Mouse (Mus musculus) forebrain, embryonic 14.5 days (tissue): ENCODE measurements around the gene Aldh1l1. TPM values are rescaled to one million over a fixed set of nuclear protein-coding genes. Genes with fewer than 3 reads are reported as not detected.
A peak's percentile ranks its signal among the peaks of the same experiment; 100 is the strongest.

ENCODE experiments used
- ATAC-seq: fragments of 200-750 bp; cut with Nextera tagmentation; 2 replicates; pipeline ENCODE4 v1.8.0; 2017; ENCODE audit warnings: mild to moderate bottlenecking, moderate library complexity
- DNase-seq: peaks from one replicate; pipeline ENCODE4 v3.0.0-alpha.2; 2015; ENCODE audit warnings: low spot score
- H3K27ac ChIP-seq: fragments of 300-500 bp; sonication (generic); 2 replicates; pipeline ENCODE4 v1.5.1; 2014; ENCODE audit warnings: low read depth, mild to moderate bottlenecking, control low read depth, low read length, moderate library complexity
- H3K27me3 ChIP-seq: fragments of 300-500 bp; sonication (generic); replicated peaks from 2 replicates; pipeline ENCODE4 v1.6.1; 2014; ENCODE audit warnings: low read length, control low read depth, mixed read lengths; ENCODE audit not compliant: control insufficient read depth, insufficient read depth
- H3K36me3 ChIP-seq: fragments of 300-500 bp; sonication (generic); 2 replicates; pipeline ENCODE4 v1.6.1; 2014; ENCODE audit warnings: low read length, control low read depth; ENCODE audit not compliant: control insufficient read depth, insufficient read depth
- H3K4me1 ChIP-seq: fragments of 300-500 bp; sonication (generic); 2 replicates; pipeline ENCODE4 v1.6.1; 2014; ENCODE audit warnings: antibody characterized with exemption, low read length, control low read depth; ENCODE audit not compliant: control insufficient read depth, insufficient read depth
- H3K4me2 ChIP-seq: fragments of 300-500 bp; sonication (generic); 2 replicates; pipeline ENCODE4 v1.6.1; 2014; ENCODE audit warnings: mild to moderate bottlenecking, control low read depth, low read length
- H3K4me3 ChIP-seq: fragments of 300-500 bp; sonication (generic); 2 replicates; pipeline ENCODE4 v1.5.1; 2014; ENCODE audit warnings: low read depth, low read length, control low read depth
- H3K9ac ChIP-seq: fragments of 300-500 bp; sonication (generic); 2 replicates; pipeline ENCODE4 v1.6.1; 2014; ENCODE audit warnings: mild to moderate bottlenecking, low read length, control low read depth, moderate library complexity
- H3K9me3 ChIP-seq: fragments of 300-500 bp; sonication (generic); replicated peaks from 2 replicates; pipeline ENCODE4 v1.6.1; 2016; ENCODE audit warnings: low read length, control low read depth, mixed read lengths; ENCODE audit not compliant: control insufficient read depth
- WGBS: fragments of 180-500 bp; shearing (Covaris S2); extraction: QIAGEN DNeasy Blood & Tissue Kit; methylation state at CpG from one replicate; pipeline ENCODE4 v1.1.7; 2014; 5-methylcytosine and 5-hydroxymethylcytosine counted together
- polyA plus RNA-seq: library from polyadenylated mRNA; unstranded; fragments of >200 nt; fragmentation: Nextera tagmentation; extraction: Ambion mirVana; gene quantifications from 2 replicates; pipeline ENCODE4 v1.2.1, GENCODE M21; 2014

The Aldh1l1 gene
- polyA plus RNA-seq, 1 experiment from 2014 or later, result 15.8 TPM

DNA sequence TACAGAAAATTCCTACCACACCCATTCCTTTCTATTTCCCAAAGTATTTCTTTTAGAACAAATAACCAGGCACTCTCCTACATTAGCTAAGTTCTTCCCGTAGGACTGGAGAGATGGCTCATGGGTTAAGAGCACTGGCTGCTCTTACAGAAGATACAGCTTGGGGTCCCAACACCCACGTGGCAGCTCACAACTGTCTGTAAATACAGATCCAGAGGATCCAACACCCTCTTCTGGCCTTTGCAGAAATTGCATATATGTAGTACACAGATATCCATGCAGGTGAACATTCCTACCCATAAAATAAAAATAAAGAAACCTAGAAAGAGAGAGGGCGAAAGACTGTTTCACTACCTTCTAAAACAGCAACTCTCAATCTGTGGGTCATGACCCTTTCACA lies 40.2 kb downstream of the Aldh1l1 start:
- no peak overlapping the region for H3K4me2 ChIP-seq
- H3K4me1 ChIP-seq, result no peaks in the 10 kb centered on the region
- H3K9me3 ChIP-seq, result no peaks in the 10 kb centered on the region
- no peaks in the 10 kb centered on the region for H3K27me3 ChIP-seq
- H3K9ac ChIP-seq, result no peak overlapping the region
- no peak for ATAC-seq
- no peaks in the 10 kb centered on the region for H3K36me3 ChIP-seq
- H3K27ac ChIP-seq, result no peak overlapping the region
- no peak overlapping the region for H3K4me3 ChIP-seq
- no peak for DNase-seq
- 75% methylated on average over 3 of the region's 3 CpGs for WGBS

DNA sequence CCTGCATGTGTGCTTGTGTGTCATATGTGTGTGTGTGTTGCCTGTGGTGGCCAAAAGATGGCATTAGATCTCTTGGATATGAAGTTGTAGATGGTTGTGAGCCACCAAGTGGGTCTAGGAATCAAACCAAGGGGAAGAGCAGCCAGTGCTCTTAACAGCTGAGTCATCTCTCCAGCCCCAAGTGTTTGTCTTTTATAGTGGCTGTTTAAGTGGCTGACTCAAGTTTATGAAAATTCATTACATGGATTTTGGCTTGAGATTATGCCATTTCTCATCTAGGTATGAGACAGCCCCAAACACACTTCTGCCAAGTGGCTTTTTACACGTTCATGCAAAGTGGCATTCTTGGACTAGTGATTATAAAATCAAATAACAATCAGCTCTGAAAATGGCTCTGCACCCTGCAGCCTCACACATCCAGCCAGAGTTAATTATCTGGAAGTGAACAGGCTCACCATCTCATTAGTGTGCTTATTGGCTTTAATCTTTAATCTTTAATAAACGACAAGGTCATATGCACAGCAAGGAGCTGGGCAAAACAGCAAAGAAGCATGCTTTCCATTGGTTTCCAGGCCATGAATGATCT lies 43.3 kb downstream of the Aldh1l1 start:
- no peaks in the 10 kb centered on the region for H3K27me3 ChIP-seq
- WGBS, result 8% methylated on average over 2 of the region's 2 CpGs
- H3K4me3 ChIP-seq, result no peak overlapping the region
- ATAC-seq (peak; percentile 18; the same call in 1 of the 2 replicates), DNase-seq (peak; percentile 64)
- no peaks in the 10 kb centered on the region for H3K36me3 ChIP-seq
- H3K27ac ChIP-seq, result no peak overlapping the region
- H3K9ac ChIP-seq, result no peak overlapping the region
- no peaks in the 10 kb centered on the region for H3K9me3 ChIP-seq
- no peak overlapping the region for H3K4me2 ChIP-seq
- H3K4me1 ChIP-seq, result no peaks in the 10 kb centered on the region

DNA sequence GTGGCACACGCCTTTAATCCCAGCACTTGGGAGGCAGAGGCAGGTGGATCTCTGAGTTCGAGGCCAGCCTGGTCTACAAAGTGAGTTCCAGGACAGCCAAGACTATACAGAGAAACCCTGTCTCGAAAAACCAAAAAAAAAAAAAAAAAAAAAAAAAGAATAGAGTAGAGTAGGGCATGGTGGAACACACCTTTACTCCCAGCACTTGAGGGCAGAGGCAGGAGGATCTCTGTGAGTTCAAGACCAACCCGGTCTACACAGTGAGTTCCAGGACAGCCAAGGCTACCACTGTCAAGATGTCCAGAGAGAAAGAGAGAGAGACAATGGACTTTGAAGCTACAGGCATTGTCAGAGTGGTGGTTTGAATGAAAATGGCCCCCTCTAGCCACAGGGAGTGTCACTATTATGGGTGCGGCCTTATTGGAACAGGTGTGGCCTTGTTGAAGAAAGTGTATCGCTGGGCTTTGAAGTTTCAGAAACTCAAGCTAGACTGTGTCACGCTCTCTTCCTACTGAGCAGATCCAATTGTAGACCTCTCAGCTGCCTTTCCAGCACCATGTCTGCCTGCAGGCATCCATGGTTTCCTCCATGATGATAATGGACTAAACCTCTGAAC lies 46.5 kb downstream of the Aldh1l1 start:
- Histone ChIP-seq H3K9ac (no peak overlapping the region), H3K27me3 (no peaks in the 10 kb centered on the region), H3K4me2 (no peak overlapping the region), H3K27ac (no peak overlapping the region), H3K36me3 (no peaks in the 10 kb centered on the region), H3K9me3 (no peaks in the 10 kb centered on the region), H3K4me3 (no peak overlapping the region), H3K4me1 (no peaks in the 10 kb centered on the region)
- 97% methylated on average over 6 of the region's 7 CpGs for WGBS
- ATAC-seq, result no peak
- DNase-seq, result no peak

DNA sequence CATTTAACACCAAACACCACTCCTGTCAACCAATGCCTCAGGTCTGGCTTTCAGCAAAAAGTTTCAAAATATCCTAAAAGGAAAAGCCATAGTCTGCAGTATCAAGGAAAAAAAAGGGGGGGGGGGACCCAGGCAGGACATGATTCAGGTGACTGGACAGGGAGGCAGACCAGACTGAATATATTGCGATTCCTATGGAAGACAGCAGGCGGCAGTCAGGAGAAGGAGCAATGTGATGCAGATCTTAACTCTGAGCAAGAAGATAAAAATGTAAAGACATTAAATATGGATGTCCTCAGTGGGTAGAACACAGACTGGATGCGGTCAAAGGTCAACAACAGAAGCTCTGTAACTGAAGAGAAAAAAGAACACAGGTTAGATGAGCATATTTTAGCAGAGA lies 47.3 kb downstream of the Aldh1l1 start:
- no peak for DNase-seq
- H3K4me3 ChIP-seq, result no peak overlapping the region
- ATAC-seq, result no peak
- no peaks in the 10 kb centered on the region for H3K9me3 ChIP-seq
- H3K36me3 ChIP-seq, result no peaks in the 10 kb centered on the region
- H3K27ac ChIP-seq, result no peak overlapping the region
- H3K27me3 ChIP-seq, result no peaks in the 10 kb centered on the region
- no peak overlapping the region for H3K4me2 ChIP-seq
- no peak overlapping the region for H3K9ac ChIP-seq
- 80% methylated on average over 3 of the region's 3 CpGs for WGBS
- H3K4me1 ChIP-seq, result no peaks in the 10 kb centered on the region

DNA sequence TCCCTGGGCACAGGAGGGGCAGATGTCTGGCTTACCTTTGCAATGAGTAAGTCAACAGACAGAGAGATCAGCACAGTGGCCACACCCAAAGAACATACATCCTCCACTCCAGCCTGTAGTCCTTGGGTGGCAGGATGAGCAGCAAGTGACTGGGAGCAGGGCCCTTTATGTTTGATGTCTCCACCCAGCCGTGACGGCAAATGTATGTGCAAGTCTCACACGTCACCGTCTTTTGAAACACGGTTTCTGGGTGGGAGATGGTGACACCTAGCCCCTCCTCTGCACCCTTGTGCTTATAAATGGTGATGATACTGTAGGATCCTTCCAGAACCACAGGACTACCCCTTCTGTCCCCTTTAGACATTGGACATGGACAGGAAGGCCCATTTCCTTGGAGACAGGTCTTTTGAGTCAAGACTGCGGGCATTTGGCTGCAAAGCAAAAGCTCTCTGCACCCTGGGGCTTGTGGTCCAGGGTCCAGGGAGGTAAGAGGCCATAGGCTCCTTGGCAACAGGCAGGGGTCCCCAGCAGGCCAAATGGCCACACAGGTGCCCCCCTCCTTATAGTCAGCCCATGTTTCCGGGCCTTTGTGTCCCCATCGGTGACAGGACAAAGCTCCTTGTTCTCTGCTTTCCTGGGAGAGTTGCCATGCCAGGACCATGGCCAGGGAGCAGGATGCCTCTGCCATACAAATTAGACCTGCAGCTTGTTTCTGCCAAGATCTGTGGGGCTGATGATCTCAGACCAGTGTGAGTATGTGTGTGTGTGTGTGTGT lies 48.7 kb downstream of the Aldh1l1 start:
- Histone ChIP-seq H3K4me2 (no peak overlapping the region), H3K4me3 (no peak overlapping the region), H3K27ac (peak overlapping the region; percentile 14; the same call in 1 of the 2 replicates), H3K36me3 (no peaks in the 10 kb centered on the region), H3K9ac (no peak overlapping the region), H3K9me3 (no peaks in the 10 kb centered on the region), H3K4me1 (no peaks in the 10 kb centered on the region), H3K27me3 (no peaks in the 10 kb centered on the region)
- peak; percentile 91 for DNase-seq
- ATAC-seq, result peak; percentile 93
- WGBS, result 45% methylated on average over 8 of the region's 8 CpGs

DNA sequence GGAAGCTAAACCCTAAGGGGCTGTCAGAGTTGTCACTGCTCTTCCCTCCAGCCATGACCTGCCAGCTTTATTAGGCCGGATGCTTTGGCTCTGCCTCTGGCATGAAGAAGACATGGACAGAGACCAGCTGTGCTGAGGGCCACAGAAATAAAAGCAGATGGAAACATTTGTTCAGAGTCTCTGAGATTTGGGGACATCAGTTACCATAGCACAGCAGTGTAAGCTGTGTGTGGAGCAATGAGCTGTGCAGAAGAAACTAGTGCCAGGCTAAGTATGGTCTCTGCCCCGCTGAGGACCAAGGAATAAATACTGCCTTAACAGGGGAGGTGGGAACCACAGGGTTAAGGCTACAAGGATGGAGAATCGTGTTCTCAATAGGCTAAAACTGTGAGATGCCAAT lies 50.6 kb downstream of the Aldh1l1 start:
- H3K9ac ChIP-seq, result no peak overlapping the region
- WGBS, result 83% methylated on average over 3 of the region's 3 CpGs
- no peak for DNase-seq
- H3K4me3 ChIP-seq, result no peak overlapping the region
- no peak overlapping the region for H3K4me2 ChIP-seq
- no peaks in the 10 kb centered on the region for H3K9me3 ChIP-seq
- no peak overlapping the region for H3K27ac ChIP-seq
- 0 out of 2 replicates have a peak, but pooled peaks cover 4% of the 10 kb centered on the region for H3K4me1 ChIP-seq
- no peaks in the 10 kb centered on the region for H3K36me3 ChIP-seq
- no peak for ATAC-seq
- H3K27me3 ChIP-seq, result no peaks in the 10 kb centered on the region

DNA sequence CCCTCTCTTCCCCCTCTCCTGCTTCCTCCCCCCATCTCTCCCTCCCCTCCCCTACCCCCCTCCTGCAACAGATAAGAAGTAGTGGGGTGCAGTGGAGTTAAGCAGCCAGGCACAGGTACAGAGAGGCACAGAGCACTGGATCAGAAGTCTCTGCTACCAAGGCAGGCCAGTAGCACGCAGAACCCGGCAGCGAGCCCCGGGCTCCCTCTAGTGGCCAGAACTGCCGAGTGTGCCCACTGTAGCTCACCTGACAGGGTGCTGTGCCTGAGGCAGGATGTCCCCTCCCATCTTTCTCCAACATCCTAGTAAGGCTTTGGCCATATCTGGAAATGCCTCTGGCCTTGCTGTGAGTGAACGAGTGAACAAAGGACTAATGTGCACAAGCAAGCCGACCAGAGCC lies 51.7 kb downstream of the Aldh1l1 start:
- Histone ChIP-seq H3K9ac (no peak overlapping the region), H3K4me3 (no peak overlapping the region), H3K9me3 (no peaks in the 10 kb centered on the region), H3K27ac (no peak overlapping the region), H3K4me2 (no peak overlapping the region), H3K4me1 (0 out of 2 replicates have a peak, but pooled peaks cover 4% of the 10 kb centered on the region), H3K27me3 (no peaks in the 10 kb centered on the region), H3K36me3 (no peaks in the 10 kb centered on the region)
- ATAC-seq (peak; percentile 54), DNase-seq (peak; percentile 74)
- WGBS, result 6% methylated on average over 7 of the region's 7 CpGs

DNA sequence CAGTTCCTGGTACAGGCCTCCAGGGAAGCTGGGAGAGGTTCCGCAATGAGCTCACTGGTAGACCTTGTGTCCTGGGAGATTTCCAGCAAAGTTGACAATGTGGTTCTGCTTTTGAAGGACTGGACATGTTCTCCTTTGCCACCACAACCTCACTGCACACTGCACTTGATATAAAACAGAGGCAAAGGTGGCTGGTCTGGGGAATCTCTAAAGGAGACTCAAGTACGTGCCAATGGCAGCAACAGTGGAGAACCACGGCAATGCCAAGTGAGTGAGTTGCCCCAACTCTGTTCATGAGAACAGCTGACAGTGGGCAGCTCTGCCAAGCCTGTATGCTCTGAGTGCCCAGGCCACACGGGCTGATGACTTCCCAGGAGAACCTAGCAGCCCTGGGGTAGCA lies 53.0 kb downstream of the Aldh1l1 start:
- H3K27ac ChIP-seq, result no peak overlapping the region
- 94% methylated on average over 4 of the region's 4 CpGs for WGBS
- no peak for ATAC-seq
- H3K9ac ChIP-seq, result no peak overlapping the region
- H3K4me2 ChIP-seq, result no peak overlapping the region
- no peaks in the 10 kb centered on the region for H3K36me3 ChIP-seq
- H3K9me3 ChIP-seq, result no peaks in the 10 kb centered on the region
- no peaks in the 10 kb centered on the region for H3K27me3 ChIP-seq
- DNase-seq, result no peak
- no peak overlapping the region for H3K4me3 ChIP-seq
- H3K4me1 ChIP-seq, result 0 out of 2 replicates have a peak, but pooled peaks cover 4% of the 10 kb centered on the region

DNA sequence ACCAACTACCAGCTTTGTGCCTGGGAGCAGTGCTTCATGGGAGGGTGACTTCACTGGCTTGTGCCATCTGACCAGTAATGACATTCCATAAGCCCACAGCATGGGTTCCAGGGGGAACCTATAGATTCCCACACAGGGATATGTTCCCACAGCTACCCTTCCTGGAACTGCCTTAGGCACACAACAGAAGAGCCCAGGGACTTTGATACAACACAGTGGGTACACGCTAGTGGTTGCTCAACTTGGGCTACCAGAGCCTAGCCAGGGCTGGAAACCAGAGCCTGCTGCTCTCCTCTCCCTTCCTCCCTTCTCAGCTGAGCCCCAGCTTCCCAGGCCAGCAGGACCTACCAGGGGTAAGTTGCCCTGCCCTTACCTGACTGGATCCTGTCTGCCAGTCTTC lies 54.3 kb downstream of the Aldh1l1 start:
- no peak for ATAC-seq
- DNase-seq, result no peak
- Histone ChIP-seq H3K27ac (peak overlapping the region; percentile 74), H3K4me1 (0 out of 2 replicates have a peak, but pooled peaks cover 4% of the 10 kb centered on the region), H3K36me3 (no peaks in the 10 kb centered on the region), H3K4me2 (no peak overlapping the region), H3K27me3 (no peaks in the 10 kb centered on the region), H3K4me3 (no peak overlapping the region), H3K9ac (no peak overlapping the region), H3K9me3 (no peaks in the 10 kb centered on the region)
- WGBS, result 70% methylated on average over 1 of the region's 1 CpGs
